Mouse (Mus musculus) midbrain, postnatal 0 days (tissue): Measurements from ENCODE around the gene Whrn. TPM values are rescaled to one million over a fixed set of nuclear protein-coding genes. Genes with fewer than 3 reads are reported as not detected.

Experiments
- ATAC-seq: fragments of 200-750 bp; cut with Nextera tagmentation; 2 replicates; pipeline ENCODE4 v1.8.0; 2017; ENCODE audit warnings: moderate number of reproducible peaks, mild to moderate bottlenecking, moderate TSS enrichment, moderate library complexity; ENCODE audit not compliant: low FRiP score
- DNase-seq: peaks from one replicate; pipeline ENCODE4 v3.0.0-alpha.2; 2015; ENCODE audit warnings: low spot score
- H3K27ac ChIP-seq: fragments of 300-500 bp; sonication (generic); 2 replicates; pipeline ENCODE4 v1.5.1; 2014; ENCODE audit warnings: low read depth, mild to moderate bottlenecking, low read length, mixed read lengths
- H3K27me3 ChIP-seq: fragments of 300-500 bp; sonication (generic); 2 replicates; pipeline ENCODE4 v1.6.1; 2014; ENCODE audit warnings: low read length, control low read depth, mixed read lengths; ENCODE audit not compliant: insufficient read depth
- H3K36me3 ChIP-seq: fragments of 300-500 bp; sonication (generic); 2 replicates; pipeline ENCODE4 v1.6.1; 2014; ENCODE audit warnings: low read length, control low read depth, mixed read lengths; ENCODE audit not compliant: insufficient read depth
- H3K4me1 ChIP-seq: fragments of 300-500 bp; sonication (generic); 2 replicates; pipeline ENCODE4 v1.6.1; 2014; ENCODE audit warnings: mild to moderate bottlenecking, control low read depth, antibody characterized with exemption, low read length, mixed read lengths; ENCODE audit not compliant: insufficient read depth
- H3K4me2 ChIP-seq: fragments of 300-500 bp; sonication (generic); 2 replicates; pipeline ENCODE4 v1.6.1; 2014; ENCODE audit warnings: low read depth, mild to moderate bottlenecking, low read length, mixed read lengths; ENCODE audit not compliant: poor library complexity, severe bottlenecking
- H3K4me3 ChIP-seq: fragments of 300-500 bp; sonication (generic); 2 replicates; pipeline ENCODE4 v1.5.1; 2014; ENCODE audit warnings: low read depth, mild to moderate bottlenecking, low read length, moderate library complexity
- H3K9ac ChIP-seq: fragments of 300-500 bp; sonication (generic); replicated peaks from 2 replicates; pipeline ENCODE4 v1.6.1; 2014; ENCODE audit warnings: mild to moderate bottlenecking, low read length, moderate library complexity, mixed read lengths; ENCODE audit not compliant: poor library complexity, severe bottlenecking
- H3K9me3 ChIP-seq: fragments of 300-500 bp; sonication (generic); 2 replicates; pipeline ENCODE4 v1.6.1; 2016; ENCODE audit warnings: low read length, control low read depth
- CTCF ChIP-seq: IDR thresholded peaks from 2 replicates; pipeline ENCODE4 v1.5.1; 2016; ENCODE audit warnings: antibody characterized with exemption, mild to moderate bottlenecking
- WGBS: fragments of 180-500 bp; shearing (Covaris S2); extraction: QIAGEN DNeasy Blood & Tissue Kit; methylation state at CpG from one replicate; pipeline ENCODE4 v1.1.7; 2014; 5-methylcytosine and 5-hydroxymethylcytosine counted together
- polyA plus RNA-seq: library from polyadenylated mRNA; unstranded; fragments of >200 nt; fragmentation: Nextera tagmentation; extraction: Ambion mirVana; gene quantifications from 2 replicates; pipeline ENCODE4 v1.2.1, GENCODE M21; 2015
- total RNA-seq: library from RNA; depleted of rRNA; stranded (reverse); fragments of >200 nt; gene quantifications from 2 replicates; pipeline ENCODE4 v1.2.3, GENCODE M21; 2014

The Whrn gene
- total and polyA plus RNA-seq, 2 experiments from 2014 or later, result 3.5 to 14.5 TPM

GRCm38 (mm10) chr4:63402056-63402455, 93.7 kb downstream of the Whrn start:
- no peak for ATAC-seq
- Histone ChIP-seq H3K9me3 (no peaks in the 10 kb centered on the region), H3K4me2 (0 out of 2 replicates have a peak overlapping the region, but pooled peaks have one; percentile 21), H3K27ac (no peak overlapping the region), H3K4me3 (no peak overlapping the region), H3K36me3 (no peaks in the 10 kb centered on the region), H3K27me3 (no peaks in the 10 kb centered on the region), H3K4me1 (no peaks in the 10 kb centered on the region), H3K9ac (no peak overlapping the region)
- WGBS, result 92% methylated on average over 10 of the region's 10 CpGs
- TF ChIP-seq CTCF, result no peak
- DNase-seq, result no peak

DNA sequence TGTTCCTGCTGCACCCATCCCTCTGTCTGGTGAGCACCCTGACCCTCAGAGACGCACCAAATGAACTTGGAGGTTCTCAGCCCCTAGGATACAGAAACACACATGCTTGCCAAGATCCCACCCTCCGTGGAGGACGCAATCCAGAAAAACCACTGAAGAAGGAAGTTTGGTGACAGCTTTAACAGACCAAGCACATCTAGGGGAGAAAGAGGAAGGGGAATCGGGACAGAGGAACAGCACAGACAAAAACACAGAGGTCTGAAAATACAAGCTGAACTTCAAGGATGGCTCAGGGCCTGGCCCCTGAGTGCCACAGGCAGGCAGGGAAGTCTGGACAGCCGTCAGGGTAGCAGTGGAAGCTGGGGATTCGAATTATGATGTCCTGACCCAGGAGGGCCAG, 94.2 kb downstream of the Whrn start:
- Histone ChIP-seq H3K9me3 (no peaks in the 10 kb centered on the region), H3K4me3 (no peak overlapping the region), H3K27me3 (no peaks in the 10 kb centered on the region), H3K4me2 (no peak overlapping the region), H3K4me1 (no peaks in the 10 kb centered on the region), H3K9ac (no peak overlapping the region), H3K27ac (no peak overlapping the region), H3K36me3 (no peaks in the 10 kb centered on the region)
- ATAC-seq (no peak), DNase-seq (no peak)
- TF ChIP-seq CTCF, result no peak
- WGBS, result 84% methylated on average over 6 of the region's 6 CpGs

DNA sequence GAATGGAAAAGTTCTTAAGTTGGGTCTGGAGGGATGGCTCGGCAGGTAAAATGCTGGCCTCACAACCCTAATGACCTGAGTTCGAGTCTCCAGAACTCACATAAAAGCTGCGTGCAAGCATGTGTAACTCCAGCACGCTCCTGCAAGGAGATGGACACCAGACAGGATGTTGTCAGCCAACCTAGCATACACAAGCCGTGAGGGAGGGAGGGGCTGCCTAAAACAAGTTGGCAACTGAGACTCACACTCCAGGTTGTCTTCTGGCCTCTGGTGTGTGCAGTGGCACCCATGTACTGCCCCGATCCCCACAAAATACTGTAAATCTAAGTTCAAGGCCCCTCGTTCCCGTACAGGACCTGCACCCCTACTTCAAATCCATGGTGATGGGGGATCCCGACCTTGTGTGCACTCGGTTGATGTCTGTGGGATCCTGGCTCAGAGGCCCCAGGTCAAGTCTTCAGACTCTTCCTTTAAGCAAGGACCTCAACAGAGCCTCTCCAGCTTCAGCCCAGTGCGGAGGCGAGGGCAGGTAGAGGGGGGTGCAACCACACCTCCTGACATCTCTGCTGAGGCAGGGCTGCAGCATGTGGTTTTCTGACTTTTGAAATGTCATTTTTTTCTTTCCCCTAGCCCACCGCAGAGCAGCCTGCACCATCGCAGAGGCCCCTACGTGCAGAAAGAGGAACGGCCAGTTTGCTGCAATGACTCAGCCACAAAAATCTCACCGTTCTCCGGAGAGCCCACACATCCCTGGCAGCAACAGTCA, 95.1 kb downstream of the Whrn start:
- no peaks in the 10 kb centered on the region for H3K4me1 ChIP-seq
- no peaks in the 10 kb centered on the region for H3K27me3 ChIP-seq
- TF ChIP-seq CTCF, result no peak
- no peak overlapping the region for H3K9ac ChIP-seq
- H3K36me3 ChIP-seq, result no peaks in the 10 kb centered on the region
- no peak overlapping the region for H3K4me2 ChIP-seq
- no peak for DNase-seq
- 91% methylated on average over 18 of the region's 18 CpGs for WGBS
- no peak overlapping the region for H3K27ac ChIP-seq
- no peak for ATAC-seq
- no peaks in the 10 kb centered on the region for H3K9me3 ChIP-seq
- no peak overlapping the region for H3K4me3 ChIP-seq

GRCm38 (mm10) chr4:63399691-63400270, 96.0 kb downstream of the Whrn start:
- Histone ChIP-seq H3K36me3 (peaks cover 3% of the 10 kb centered on the region; the same call in 1 of the 2 replicates), H3K9ac (no peak overlapping the region), H3K4me1 (no peaks in the 10 kb centered on the region), H3K4me3 (no peak overlapping the region), H3K27ac (no peak overlapping the region), H3K9me3 (no peaks in the 10 kb centered on the region), H3K4me2 (no peak overlapping the region), H3K27me3 (no peaks in the 10 kb centered on the region)
- no peak for ATAC-seq
- TF ChIP-seq CTCF, result no peak
- peak; percentile 43 for DNase-seq
- 57% methylated on average over 8 of the region's 8 CpGs for WGBS

DNA sequence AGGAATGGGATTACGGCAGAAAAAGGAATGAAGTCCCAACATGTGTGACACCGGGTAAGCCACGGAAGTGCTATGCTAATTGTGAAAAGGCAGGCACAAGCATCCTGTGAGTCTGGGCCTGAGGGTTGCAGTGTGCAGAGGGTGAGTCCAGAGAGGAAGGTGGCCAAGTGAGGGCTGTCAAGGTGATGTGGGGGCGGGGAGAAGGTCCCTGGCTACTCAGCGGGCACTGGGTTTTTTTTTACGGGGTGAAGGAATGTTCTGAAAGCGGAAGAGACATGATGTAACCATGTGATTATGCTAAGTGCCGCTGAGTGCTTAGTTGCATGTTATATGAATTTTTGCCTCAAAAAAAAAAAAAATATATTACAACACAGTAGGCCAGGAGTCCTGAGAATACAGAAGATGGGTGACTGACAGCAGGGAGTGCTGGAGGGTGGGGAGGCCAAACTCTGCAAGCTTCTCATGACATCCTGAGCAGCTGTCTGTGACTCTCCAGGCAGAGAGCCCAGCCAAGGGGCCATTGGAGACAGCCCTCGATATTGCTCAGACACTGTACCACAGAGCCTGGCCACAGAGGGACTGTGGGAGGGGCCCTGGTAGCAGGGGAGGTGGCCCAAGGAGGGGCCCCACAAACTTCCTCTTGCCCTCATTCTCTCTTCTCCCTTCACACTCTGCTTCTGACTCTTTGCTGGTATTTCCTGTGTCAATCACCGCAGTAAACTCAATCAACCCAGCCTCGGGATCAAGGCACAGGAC, 96.8 kb downstream of the Whrn start:
- 70% methylated on average over 11 of the region's 11 CpGs for WGBS
- no peak overlapping the region for H3K27ac ChIP-seq

More for the DNA sequence above, 96.8 kb downstream of the Whrn start:
- H3K4me2 ChIP-seq, result no peak overlapping the region
- no peak for TF ChIP-seq CTCF
- no peak overlapping the region for H3K9ac ChIP-seq
- no peak overlapping the region for H3K4me3 ChIP-seq
- no peaks in the 10 kb centered on the region for H3K27me3 ChIP-seq
- H3K36me3 ChIP-seq, result peaks cover 8% of the 10 kb centered on the region
- no peaks in the 10 kb centered on the region for H3K4me1 ChIP-seq
- DNase-seq, result peak; percentile 19
- ATAC-seq, result no peak
- H3K9me3 ChIP-seq, result no peaks in the 10 kb centered on the region
